Mouse (Mus musculus) heart, embryonic 13.5 days (tissue): ENCODE results near the gene Mdm4. TPM values are rescaled to one million over a fixed set of nuclear protein-coding genes. Genes with fewer than 3 reads are reported as not detected.
"Not testable (repeated sequence)": the region's sequence is repeated elsewhere in the genome, so short reads cannot be mapped to it uniquely, and the experiment has no call there.

Experiments used
- ATAC-seq: fragments of 200-750 bp; cut with Nextera tagmentation; 2 replicates; pipeline ENCODE4 v1.8.0; 2017; ENCODE audit warnings: moderate TSS enrichment; ENCODE audit not compliant: insufficient number of reproducible peaks, low FRiP score, low TSS enrichment; ENCODE audit errors: extremely low read depth
- H3K27ac ChIP-seq: fragments of 300-500 bp; sonication (generic); replicated peaks from 2 replicates; pipeline ENCODE4 v1.5.1; 2015; ENCODE audit warnings: moderate library complexity, mild to moderate bottlenecking, inconsistent platforms
- H3K27me3 ChIP-seq: fragments of 300-500 bp; sonication (generic); replicated peaks from 2 replicates; pipeline ENCODE4 v1.6.1; 2015; ENCODE audit warnings: mild to moderate bottlenecking, inconsistent platforms
- H3K36me3 ChIP-seq: fragments of 300-500 bp; sonication (generic); 2 replicates; pipeline ENCODE4 v1.6.1; 2015; ENCODE audit warnings: mild to moderate bottlenecking, inconsistent platforms
- H3K4me1 ChIP-seq: fragments of 300-500 bp; sonication (generic); 2 replicates; pipeline ENCODE4 v1.6.1; 2015; ENCODE audit warnings: inconsistent platforms
- H3K4me2 ChIP-seq: fragments of 300-500 bp; sonication (generic); 2 replicates; pipeline ENCODE4 v1.6.1; 2015; ENCODE audit warnings: inconsistent platforms, mild to moderate bottlenecking, moderate library complexity
- H3K4me3 ChIP-seq: fragments of 300-500 bp; sonication (generic); 2 replicates; pipeline ENCODE4 v1.5.1; 2015; ENCODE audit warnings: moderate library complexity, mild to moderate bottlenecking, inconsistent platforms
- H3K9ac ChIP-seq: fragments of 300-500 bp; sonication (generic); 2 replicates; pipeline ENCODE4 v1.6.1; 2015; ENCODE audit warnings: inconsistent platforms, mild to moderate bottlenecking, moderate library complexity
- H3K9me3 ChIP-seq: fragments of 300-500 bp; sonication (generic); 2 replicates; pipeline ENCODE4 v1.6.1; 2016; ENCODE audit warnings: inconsistent platforms
- WGBS: fragments of 180-500 bp; shearing (Covaris S2); methylation state at CpG from one replicate; pipeline ENCODE4 v1.1.7; 2015; ENCODE audit warnings: mixed read lengths; 5-methylcytosine and 5-hydroxymethylcytosine counted together
- polyA plus RNA-seq: library from polyadenylated mRNA; unstranded; fragments of >200 nt; fragmentation: Nextera tagmentation; extraction: Ambion mirVana; gene quantifications from 2 replicates; pipeline ENCODE4 v1.2.1, GENCODE M21; 2015

Gene Mdm4
- polyA plus RNA-seq, 1 experiment from 2014 or later = 19.2 TPM

- H3K27ac ChIP-seq = no peak overlapping the region
- WGBS = 86% methylated on average over 2 of the region's 2 CpGs
- peaks cover 16% of the 10 kb centered on the region for H3K4me1 ChIP-seq
- no peaks in the 10 kb centered on the region for H3K27me3 ChIP-seq
- H3K4me3 ChIP-seq = no peak overlapping the region
- no peak overlapping the region for H3K9ac ChIP-seq
- no peaks in the 10 kb centered on the region for H3K9me3 ChIP-seq
- ATAC-seq = no peak
- H3K4me2 ChIP-seq = no peak overlapping the region
- peaks cover 59% of the 10 kb centered on the region for H3K36me3 ChIP-seq
Measured at GRCm38 (mm10) chr1:133018580-133018979, 11.8 kb downstream of the Mdm4 start.

DNA sequence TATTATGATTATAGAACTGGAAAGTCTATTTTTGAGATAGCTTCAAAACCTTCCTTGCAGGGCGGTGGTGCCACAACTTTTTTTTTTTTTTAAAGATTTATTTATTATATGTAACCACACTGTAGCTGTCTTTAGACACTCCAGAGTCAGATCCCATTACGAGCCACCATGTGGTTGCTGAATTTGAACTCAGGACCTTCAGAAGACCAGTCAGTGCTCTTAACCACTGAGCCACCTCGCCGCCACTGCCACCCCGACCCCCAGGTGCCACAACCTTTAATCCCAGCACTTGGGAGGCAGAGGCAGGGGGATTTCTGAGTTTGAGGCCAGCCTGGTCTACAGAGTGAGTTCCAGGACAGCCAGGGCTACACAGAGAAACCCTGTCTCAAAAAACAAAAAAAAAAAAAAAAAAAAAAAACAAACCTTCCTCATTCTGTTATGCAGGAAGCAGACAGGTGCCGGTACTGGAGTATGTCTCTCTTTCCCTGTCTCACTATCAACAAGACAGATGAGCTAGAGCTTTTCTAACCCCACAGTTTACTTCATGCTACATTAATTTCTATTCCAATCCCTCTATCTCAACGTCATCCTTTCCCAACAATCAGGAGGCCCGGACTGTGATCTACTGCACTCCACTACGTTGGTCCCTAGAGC lies 13.5 kb downstream of the Mdm4 start:
- peaks cover 16% of the 10 kb centered on the region for H3K4me1 ChIP-seq
- no peak overlapping the region for H3K4me2 ChIP-seq
- 93% methylated on average over 9 of the region's 9 CpGs for WGBS
- no peaks in the 10 kb centered on the region for H3K27me3 ChIP-seq
- no peaks in the 10 kb centered on the region for H3K9me3 ChIP-seq
- no peak overlapping the region for H3K9ac ChIP-seq
- H3K36me3 ChIP-seq = peaks cover 69% of the 10 kb centered on the region
- no peak overlapping the region for H3K4me3 ChIP-seq
- H3K27ac ChIP-seq = no peak overlapping the region
- ATAC-seq = no peak

- Histone ChIP-seq H3K27me3 (no peaks in the 10 kb centered on the region), H3K36me3 (peaks cover 83% of the 10 kb centered on the region), H3K4me3 (no peak overlapping the region), H3K4me2 (no peak overlapping the region), H3K27ac (no peak overlapping the region), H3K9me3 (no peaks in the 10 kb centered on the region), H3K4me1 (peaks cover 3% of the 10 kb centered on the region; the same call in 1 of the 2 replicates), H3K9ac (no peak overlapping the region)
- WGBS = 100% methylated on average over 1 of the region's 1 CpGs
- ATAC-seq = no peak
Measured at GRCm38 (mm10) chr1:133014196-133014595, 16.2 kb downstream of the Mdm4 start.

- Histone ChIP-seq H3K36me3 (peaks cover 82% of the 10 kb centered on the region), H3K4me1 (peaks cover 4% of the 10 kb centered on the region; the same call in 1 of the 2 replicates)
- no peak for ATAC-seq
Measured at GRCm38 (mm10) chr1:133013331-133013730, 17.0 kb downstream of the Mdm4 start.

GRCm38 (mm10) chr1:133011955-133012841 lies 18.2 kb downstream of the Mdm4 start:
- Histone ChIP-seq H3K4me1 (peaks cover 10% of the 10 kb centered on the region), H3K4me3 (no peak overlapping the region), H3K9me3 (no peaks in the 10 kb centered on the region), H3K9ac (no peak overlapping the region), H3K27me3 (no peaks in the 10 kb centered on the region), H3K36me3 (peaks cover 79% of the 10 kb centered on the region), H3K27ac (no peak overlapping the region), H3K4me2 (no peak overlapping the region)
- no peak for ATAC-seq
- WGBS = 86% methylated on average over 12 of the region's 13 CpGs

More at GRCm38 (mm10) chr1:133013331-133013730, 17.0 kb downstream of the Mdm4 start:
- no peak overlapping the region for H3K27ac ChIP-seq
- H3K4me2 ChIP-seq = no peak overlapping the region
- no peak overlapping the region for H3K4me3 ChIP-seq
- no peaks in the 10 kb centered on the region for H3K27me3 ChIP-seq
- no peak overlapping the region for H3K9ac ChIP-seq
- no peaks in the 10 kb centered on the region for H3K9me3 ChIP-seq

DNA sequence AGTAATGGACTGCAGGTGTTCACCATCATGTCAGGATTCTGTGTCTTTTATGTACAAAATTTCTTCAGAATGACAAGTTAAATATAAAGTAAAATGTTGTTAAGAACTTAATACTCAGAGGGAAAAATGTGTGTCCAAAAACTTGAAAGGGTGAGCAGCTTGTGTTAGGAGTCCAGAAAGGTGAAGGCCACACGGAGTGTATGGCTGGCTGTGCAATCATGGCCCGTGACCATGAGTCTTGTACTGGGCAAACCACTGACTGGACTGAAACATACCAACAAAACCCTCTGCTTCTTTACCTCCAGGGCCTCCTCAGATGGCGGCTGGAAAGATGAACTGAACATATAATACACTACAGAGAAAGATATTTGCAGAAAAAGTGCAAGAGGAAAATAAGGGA lies 23.8 kb downstream of the Mdm4 start:
- H3K36me3 ChIP-seq = peaks cover 77% of the 10 kb centered on the region
- H3K9ac ChIP-seq = no peak overlapping the region
- H3K4me1 ChIP-seq = peaks cover 13% of the 10 kb centered on the region
- H3K4me2 ChIP-seq = no peak overlapping the region
- H3K27ac ChIP-seq = no peak overlapping the region
- 87% methylated on average over 3 of the region's 3 CpGs for WGBS
- no peaks in the 10 kb centered on the region for H3K27me3 ChIP-seq
- no peak for ATAC-seq
- no peaks in the 10 kb centered on the region for H3K9me3 ChIP-seq
- no peak overlapping the region for H3K4me3 ChIP-seq

GRCm38 (mm10) chr1:133000347-133000746 lies 30.0 kb downstream of the Mdm4 start:
- Histone ChIP-seq H3K36me3 (peaks cover 91% of the 10 kb centered on the region), H3K4me3 (no peak overlapping the region), H3K4me2 (no peak overlapping the region), H3K27ac (no peak overlapping the region), H3K4me1 (no peaks in the 10 kb centered on the region), H3K27me3 (no peaks in the 10 kb centered on the region), H3K9ac (no peak overlapping the region), H3K9me3 (no peaks in the 10 kb centered on the region)
- 91% methylated on average over 6 of the region's 6 CpGs for WGBS
- ATAC-seq = no peak

GRCm38 (mm10) chr1:132991580-132991979 lies 38.8 kb downstream of the Mdm4 start:
- H3K4me1 ChIP-seq = peaks cover 4% of the 10 kb centered on the region; the same call in 1 of the 2 replicates
- ATAC-seq = no peak
- 91% methylated on average over 7 of the region's 7 CpGs for WGBS
- no peak overlapping the region for H3K27ac ChIP-seq
- H3K4me2 ChIP-seq = no peak overlapping the region
- H3K9ac ChIP-seq = no peak overlapping the region
- peaks cover 92% of the 10 kb centered on the region for H3K36me3 ChIP-seq
- no peak overlapping the region for H3K4me3 ChIP-seq
- no peaks in the 10 kb centered on the region for H3K9me3 ChIP-seq
- H3K27me3 ChIP-seq = no peaks in the 10 kb centered on the region

DNA sequence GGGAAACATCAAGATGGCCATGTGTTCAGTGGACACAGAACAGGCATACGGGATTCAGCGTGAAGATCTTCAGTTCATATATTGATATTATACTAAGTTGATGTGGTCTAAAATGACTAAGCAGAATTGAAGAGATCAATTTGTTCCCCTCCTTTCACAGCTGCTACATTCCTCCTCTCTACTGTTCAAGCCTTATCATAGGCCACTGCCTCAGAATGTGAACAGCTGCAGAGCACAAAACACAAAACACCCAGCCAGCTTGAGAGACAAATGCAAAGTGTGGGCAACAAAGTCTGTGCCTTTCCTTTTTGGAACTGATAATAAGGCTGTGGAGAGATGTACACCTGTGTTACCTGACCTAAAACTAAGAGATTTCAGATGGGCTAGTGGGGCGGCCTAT lies 39.6 kb downstream of the Mdm4 start:
- H3K36me3 ChIP-seq = peaks cover 92% of the 10 kb centered on the region
- H3K4me1 ChIP-seq = peaks cover 4% of the 10 kb centered on the region; the same call in 1 of the 2 replicates
- WGBS = 94% methylated on average over 3 of the region's 3 CpGs

DNA sequence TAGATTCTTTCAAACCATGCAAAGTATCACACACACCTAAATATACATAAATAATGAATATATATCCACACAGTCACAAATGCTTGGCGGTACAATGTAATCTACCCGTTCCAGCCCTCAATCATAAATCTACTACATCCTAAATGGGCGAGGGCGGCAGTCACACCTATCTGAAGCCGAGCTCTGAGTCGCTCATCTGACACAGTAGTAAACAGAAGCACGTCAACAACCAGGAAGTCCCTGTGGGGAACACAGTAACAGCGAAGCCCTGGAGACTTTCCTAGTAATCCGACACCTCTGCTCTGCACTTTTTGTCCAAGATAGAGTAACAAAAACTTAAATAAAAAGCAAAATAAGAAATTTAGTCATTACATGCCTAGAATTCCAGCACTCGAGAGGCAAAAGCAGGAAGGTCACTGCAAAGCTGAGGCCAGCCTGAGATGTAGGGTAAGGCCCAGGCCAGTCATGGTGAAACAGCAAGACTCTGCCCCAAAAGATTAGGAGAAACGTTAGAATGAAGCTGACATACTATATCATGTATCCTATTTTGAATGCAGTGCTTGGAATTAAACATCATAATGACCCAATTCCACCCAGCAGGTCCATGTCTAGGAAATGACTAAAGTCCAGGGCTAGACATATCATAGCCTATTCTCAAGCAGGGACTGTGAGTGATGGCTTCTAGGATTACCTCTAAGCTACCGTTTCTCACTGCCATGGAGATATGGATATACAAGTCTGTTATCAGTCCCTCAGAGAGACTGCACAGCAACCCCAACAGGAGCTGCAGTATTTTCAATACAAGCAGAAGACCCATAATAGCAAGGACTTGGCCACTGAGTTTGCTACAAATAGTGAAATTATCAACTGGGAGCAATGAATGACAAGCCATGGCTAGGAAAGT lies 41.6 kb downstream of the Mdm4 start:
- not testable (repeated sequence) for H3K9ac ChIP-seq, H3K4me3 ChIP-seq, H3K4me2 ChIP-seq, H3K27me3 ChIP-seq, H3K9me3 ChIP-seq, ATAC-seq, H3K27ac ChIP-seq, H3K4me1 ChIP-seq
- H3K36me3 ChIP-seq = peaks cover 92% of the 10 kb centered on the region
- WGBS = 74% methylated on average over 12 of the region's 12 CpGs

More for the DNA sequence above, 39.6 kb downstream of the Mdm4 start:
- H3K27me3 ChIP-seq = no peaks in the 10 kb centered on the region
- H3K9me3 ChIP-seq = no peaks in the 10 kb centered on the region
- H3K9ac ChIP-seq = no peak overlapping the region
- ATAC-seq = no peak
- no peak overlapping the region for H3K4me2 ChIP-seq
- H3K4me3 ChIP-seq = no peak overlapping the region
- H3K27ac ChIP-seq = no peak overlapping the region

GRCm38 (mm10) chr1:132982728-132983127 lies 47.6 kb downstream of the Mdm4 start:
- Histone ChIP-seq H3K27me3 (no peaks in the 10 kb centered on the region), H3K36me3 (peaks cover 67% of the 10 kb centered on the region), H3K9ac (no peak overlapping the region), H3K4me2 (no peak overlapping the region), H3K27ac (no peak overlapping the region), H3K4me1 (peaks cover 4% of the 10 kb centered on the region; the same call in 1 of the 2 replicates), H3K9me3 (no peaks in the 10 kb centered on the region), H3K4me3 (no peak overlapping the region)
- 60% methylated on average over 7 of the region's 7 CpGs for WGBS
- no peak for ATAC-seq
